Mouse (Mus musculus) splenic B cell, adult 2 months (primary cell): ENCODE data around the gene Zc2hc1b.

ENCODE experiments used
- DNase-seq: peaks from one replicate; pipeline ENCODE4 v3.0.0-alpha.2; 2011; ENCODE audit warnings: low read depth, low spot score
- H3K27me3 ChIP-seq: 2 replicates; pipeline ENCODE4 v1.6.1; 2012; ENCODE audit warnings: mild to moderate bottlenecking, low read length, moderate library complexity, mixed read lengths; ENCODE audit not compliant: control insufficient read depth, poor library complexity, insufficient read depth, severe bottlenecking
- H3K36me3 ChIP-seq: 2 replicates; pipeline ENCODE4 v1.6.1; 2012; ENCODE audit warnings: mild to moderate bottlenecking, low read length, moderate library complexity, mixed read lengths; ENCODE audit not compliant: control insufficient read depth, poor library complexity, insufficient read depth, severe bottlenecking

Gene Zc2hc1b

DNA sequence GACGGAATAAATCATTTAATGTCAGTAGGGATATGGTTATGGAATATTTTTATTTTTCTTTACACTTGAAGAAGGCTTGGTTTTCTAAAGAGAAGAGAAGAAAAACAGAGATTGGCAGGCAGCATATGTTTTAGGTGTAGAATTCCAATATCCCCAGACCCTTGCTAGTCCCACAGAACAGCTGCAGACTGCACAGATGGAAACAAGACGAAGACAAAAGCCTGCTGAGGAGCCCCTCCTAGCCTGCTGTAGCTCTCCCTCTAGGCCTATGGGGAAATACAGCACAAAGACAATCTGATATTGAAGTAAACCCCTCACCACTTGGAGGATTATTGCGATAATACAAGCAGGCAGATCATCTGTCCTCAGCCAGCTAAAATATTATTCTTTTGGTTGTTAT, 27.4 kb downstream of the Zc2hc1b start:
- DNase-seq, result no peak
- no peaks in the 10 kb centered on the region for H3K36me3 ChIP-seq
- H3K27me3 ChIP-seq, result no peaks in the 10 kb centered on the region

DNA sequence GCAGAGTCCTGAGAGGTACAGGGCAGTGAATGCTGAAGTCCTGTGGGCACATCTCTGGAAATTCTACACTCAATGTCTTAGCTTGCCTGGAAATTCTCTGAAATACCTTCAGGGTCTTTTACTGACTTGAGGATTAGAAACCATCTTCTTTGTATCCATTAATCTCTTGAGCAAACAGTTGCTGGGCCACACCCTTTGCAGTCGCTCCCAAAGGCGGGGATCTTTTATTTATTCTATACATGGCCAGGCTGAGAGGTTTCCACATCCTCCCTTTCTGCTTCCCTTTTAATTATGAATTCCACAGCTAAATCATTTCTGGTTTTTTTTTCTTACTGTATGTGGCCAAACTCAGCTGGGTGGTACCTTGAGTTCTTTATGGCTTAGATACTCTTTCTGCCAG, 37.4 kb downstream of the Zc2hc1b start:
- no peak for DNase-seq
- no peaks in the 10 kb centered on the region for H3K27me3 ChIP-seq
- no peaks in the 10 kb centered on the region for H3K36me3 ChIP-seq

DNA sequence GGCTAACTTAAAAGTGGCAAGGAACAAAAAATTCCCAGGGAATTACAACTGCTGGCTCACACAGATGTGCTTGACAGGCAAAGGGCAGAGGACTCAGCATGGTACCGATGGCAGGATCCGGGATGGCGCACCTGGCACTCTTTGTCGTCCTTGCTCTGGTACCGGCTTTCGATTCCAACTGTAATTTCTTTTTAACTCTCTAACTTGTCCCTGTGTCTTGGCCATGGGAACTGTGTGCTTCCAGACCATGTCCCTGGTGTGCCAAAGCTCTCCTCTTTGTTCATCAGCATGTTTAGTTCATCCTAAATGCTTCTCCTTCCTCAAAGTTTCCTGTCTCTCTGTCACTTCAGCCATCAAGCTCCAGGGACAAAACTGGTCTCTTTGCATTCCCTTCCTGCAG, 39.9 kb downstream of the Zc2hc1b start:
- H3K36me3 ChIP-seq, result no peaks in the 10 kb centered on the region
- DNase-seq, result no peak
- no peaks in the 10 kb centered on the region for H3K27me3 ChIP-seq

DNA sequence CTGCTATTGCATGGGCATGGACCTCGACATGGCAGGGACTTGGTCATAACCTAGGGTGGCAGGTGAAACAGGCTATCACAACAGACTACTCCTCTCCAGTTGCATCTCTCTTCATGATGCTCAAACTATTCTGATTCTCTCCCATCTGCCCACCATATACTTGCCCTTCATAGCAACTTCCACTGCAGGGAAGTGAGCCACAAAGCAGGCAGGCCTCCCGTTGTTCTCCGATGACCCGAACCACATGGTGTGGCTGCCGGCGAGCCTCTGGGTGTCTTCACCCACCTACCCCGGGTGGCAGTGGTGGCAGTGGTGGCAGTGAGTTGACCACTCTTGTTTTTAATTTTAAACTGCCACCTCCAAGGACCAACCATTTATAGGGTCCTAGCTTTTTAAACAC, 42.1 kb downstream of the Zc2hc1b start:
- Histone ChIP-seq H3K36me3 (no peaks in the 10 kb centered on the region), H3K27me3 (no peaks in the 10 kb centered on the region)
- DNase-seq, result no peak

DNA sequence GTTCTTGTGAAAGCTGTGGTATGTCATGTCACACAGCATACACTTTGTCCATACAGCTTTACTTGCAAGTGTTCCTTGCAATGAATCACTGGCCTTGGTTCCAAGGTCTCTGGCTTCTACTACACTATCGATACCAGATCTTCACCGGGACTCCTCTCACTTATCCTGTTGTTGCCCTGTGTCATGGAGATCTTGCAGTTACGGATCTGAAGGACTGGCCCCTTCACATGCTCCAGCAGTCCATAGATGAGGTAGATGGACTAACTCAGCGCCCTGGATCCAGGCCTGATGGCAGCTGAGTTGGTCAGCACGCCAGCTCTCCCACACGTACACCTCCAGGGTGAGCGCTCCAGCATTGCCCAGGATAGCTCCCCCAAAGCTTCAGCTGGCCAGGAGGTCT, 42.5 kb downstream of the Zc2hc1b start:
- H3K36me3 ChIP-seq, result no peaks in the 10 kb centered on the region
- no peaks in the 10 kb centered on the region for H3K27me3 ChIP-seq
- no peak for DNase-seq

DNA sequence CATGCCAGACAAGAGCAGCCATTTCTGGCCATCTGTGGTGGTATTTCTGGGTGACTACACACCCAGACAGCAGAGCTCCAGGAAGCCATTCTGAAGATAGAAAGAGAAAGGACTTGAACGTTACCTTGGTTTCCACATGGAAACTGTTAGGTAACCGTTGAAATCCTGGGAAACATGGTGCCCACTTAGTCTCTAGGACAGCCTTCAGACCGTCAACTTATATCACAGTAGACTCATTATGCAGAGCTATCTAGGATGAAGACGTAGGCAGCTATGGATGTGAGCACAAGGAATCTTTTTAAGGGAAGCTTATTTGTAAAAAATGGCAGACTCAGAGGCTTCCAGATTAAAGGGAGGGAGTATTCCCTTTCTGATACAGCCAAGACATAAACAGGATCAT, 44.0 kb downstream of the Zc2hc1b start:
- Histone ChIP-seq H3K27me3 (no peaks in the 10 kb centered on the region), H3K36me3 (no peaks in the 10 kb centered on the region)
- DNase-seq, result no peak

DNA sequence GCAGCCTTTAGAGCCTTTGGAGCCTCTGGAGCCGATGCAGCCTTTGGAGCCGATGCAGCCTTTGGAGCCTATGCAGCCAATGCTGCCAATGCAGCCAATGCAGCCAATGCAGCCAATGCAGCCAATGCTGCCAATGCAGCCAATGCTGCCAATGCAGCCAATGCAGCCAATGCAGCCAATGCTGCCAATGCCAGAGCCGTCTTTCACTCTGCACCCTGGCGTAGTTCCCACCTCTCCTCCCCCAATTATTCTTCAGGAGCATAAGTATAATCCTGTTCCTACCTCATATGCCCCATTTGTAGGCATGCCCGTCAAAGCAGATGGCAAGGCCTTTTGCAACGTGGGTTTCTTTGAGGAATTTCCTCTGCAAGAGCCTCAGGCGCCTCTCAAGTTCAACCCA, 49.9 kb downstream of the Zc2hc1b start:
- no peaks in the 10 kb centered on the region for H3K36me3 ChIP-seq
- DNase-seq, result no peak

DNA sequence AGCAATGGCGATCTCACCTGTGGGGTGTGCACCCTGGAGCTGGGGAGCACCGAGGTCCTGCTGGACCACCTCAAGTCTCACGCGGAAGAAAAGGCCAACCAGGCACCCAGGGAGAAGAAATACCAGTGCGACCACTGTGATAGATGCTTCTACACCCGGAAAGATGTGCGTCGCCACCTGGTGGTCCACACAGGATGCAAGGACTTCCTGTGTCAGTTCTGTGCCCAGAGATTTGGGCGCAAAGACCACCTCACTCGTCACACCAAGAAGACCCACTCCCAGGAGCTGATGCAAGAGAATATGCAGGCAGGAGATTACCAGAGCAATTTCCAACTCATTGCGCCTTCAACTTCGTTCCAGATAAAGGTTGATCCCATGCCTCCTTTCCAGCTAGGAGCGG, 50.5 kb downstream of the Zc2hc1b start:
- DNase-seq, result peak; percentile 22

More for the DNA sequence above, 49.9 kb downstream of the Zc2hc1b start:
- H3K27me3 ChIP-seq, result no peaks in the 10 kb centered on the region

DNA sequence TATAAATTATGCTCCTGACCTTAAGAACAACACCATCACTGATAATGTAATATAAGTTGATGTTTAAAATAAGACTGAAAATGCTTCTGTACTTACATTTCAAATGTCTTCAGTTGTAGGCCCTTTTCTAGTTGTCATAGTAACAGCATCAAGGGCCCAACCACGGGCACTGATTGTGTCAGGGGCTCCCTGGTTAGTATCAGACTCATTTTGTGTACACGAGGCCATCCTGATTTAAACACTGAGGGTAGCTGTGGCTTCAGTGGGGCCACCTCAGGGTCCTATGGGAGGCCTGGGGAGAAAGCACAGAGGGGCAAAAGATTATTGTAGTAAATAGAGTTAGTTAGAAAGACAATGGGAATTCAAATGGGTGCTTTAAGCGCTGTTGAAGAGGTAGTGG, 52.0 kb downstream of the Zc2hc1b start:
- Histone ChIP-seq H3K36me3 (no peaks in the 10 kb centered on the region), H3K27me3 (no peaks in the 10 kb centered on the region)
- DNase-seq, result no peak

More for the DNA sequence above, 50.5 kb downstream of the Zc2hc1b start:
- no peaks in the 10 kb centered on the region for H3K36me3 ChIP-seq
- no peaks in the 10 kb centered on the region for H3K27me3 ChIP-seq

DNA sequence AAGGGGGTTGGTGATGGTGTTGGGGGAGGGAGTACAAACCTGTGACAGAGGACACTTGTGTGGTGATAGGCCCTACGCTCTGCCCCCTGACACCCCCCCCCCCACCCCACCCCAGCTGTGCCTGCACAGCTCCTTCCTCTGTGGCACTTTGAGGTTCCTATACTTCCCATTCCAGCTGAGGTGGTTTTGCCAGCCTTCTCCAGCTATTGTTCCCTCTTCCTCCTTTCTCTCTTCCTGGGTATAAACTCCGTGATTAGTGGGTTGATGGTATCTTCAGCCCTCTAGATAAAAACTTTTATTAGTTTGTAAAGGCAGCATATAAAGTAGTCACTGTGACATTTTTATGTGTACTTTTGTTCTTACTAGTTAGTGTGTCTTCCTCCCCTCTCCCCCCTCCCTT, 58.5 kb downstream of the Zc2hc1b start:
- H3K27me3 ChIP-seq, result no peaks in the 10 kb centered on the region
- no peak for DNase-seq
- H3K36me3 ChIP-seq, result no peaks in the 10 kb centered on the region

DNA sequence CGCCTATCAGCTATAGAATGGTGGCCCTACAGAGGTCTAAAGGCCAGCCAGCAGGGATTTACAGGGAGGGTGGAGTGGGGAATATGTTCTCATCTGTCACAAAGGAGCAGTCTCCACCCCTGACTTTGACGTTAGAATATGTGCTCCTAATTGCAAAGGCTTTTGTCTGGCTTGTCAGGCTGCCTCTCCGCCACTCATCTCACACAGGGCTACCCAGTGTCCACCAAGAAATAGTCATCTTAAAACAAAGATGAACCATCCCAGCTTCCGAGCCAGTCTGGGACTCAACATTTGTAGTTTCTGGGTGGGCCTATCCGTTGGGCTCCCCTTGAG, 59.1 kb downstream of the Zc2hc1b start:
- H3K36me3 ChIP-seq, result no peaks in the 10 kb centered on the region
- DNase-seq, result no peak
- no peaks in the 10 kb centered on the region for H3K27me3 ChIP-seq

DNA sequence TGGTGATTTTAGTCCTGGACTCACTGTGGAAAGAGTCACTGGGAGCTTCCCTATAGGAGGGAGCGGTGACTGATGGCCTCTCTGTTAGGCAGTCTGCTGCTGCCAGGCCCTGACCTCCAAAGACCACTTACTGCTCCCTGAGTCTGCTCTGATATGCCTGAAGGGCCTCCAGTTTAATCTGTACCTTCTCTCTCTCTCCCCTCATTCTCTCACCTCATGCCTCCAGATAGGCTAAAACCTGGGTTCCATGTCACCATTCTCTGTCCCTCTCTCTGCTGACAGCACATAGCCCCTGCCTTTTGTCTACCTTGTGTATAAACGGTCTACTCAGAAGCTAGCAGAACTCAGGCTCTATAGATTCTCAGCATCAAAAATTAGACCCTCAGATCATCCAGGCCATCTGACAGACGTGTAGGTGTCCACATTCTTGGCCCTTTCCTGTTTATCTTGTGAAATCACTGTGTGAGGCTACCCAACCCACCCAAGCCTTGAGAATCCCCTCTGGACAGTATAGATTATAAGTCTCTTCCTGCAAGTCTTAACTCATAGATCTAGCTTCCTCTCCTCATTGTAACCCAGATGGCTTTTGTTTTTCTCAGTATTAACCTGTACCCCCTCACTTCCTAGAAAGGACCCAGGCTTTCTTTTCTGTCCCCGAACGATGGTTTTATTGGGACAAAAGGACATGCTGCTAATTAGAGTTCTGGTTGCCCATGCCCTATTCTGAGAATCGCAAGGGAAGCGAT, 59.6 kb downstream of the Zc2hc1b start:
- DNase-seq, result no peak
- Histone ChIP-seq H3K36me3 (no peaks in the 10 kb centered on the region), H3K27me3 (no peaks in the 10 kb centered on the region)

DNA sequence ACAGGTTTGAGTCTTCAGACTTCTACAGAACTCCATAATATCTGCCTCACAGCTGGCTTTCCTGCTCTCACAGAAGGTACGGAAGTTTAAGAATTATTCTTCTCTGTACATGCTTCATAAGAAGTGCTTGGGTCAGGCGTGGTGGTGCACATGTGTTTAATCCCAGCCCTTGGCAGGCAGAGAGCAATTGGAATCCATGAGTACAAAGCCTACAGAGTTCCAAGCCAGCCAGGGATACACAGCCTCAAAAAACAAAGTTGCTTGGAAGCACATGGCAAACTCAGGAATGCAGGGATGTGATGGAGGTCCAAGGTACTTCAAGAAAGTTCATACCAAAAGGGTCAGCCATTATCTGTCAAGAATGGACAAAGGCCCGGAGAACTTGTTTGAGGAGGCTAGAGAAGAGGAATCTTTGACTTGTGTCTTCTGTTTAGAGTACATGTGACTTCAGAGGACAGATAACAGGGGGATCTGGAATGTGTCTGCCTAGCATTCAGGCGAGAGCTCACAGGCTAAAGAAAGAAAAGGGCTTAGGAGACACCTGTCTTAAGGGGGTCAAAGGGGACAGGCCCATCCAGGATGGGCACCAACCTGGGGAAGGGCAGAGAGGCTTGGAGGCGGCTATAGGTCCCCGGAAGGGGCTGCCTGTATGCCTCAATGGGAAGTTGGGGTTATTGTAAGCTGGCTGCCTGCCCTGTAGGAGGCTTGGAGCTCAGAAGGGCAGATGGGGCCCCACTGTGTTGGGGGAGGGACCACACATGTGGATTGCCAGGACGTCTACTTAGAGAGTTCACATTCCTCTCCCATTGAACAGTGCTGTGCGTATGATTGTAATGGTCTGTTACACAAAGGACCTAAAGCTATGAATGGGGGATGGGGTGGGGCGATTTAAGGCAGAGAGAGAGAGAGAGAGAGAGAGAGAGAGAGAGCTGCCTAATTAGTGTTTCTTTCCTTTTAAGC, 60.8 kb downstream of the Zc2hc1b start:
- no peak for DNase-seq
- no peaks in the 10 kb centered on the region for H3K36me3 ChIP-seq
- no peaks in the 10 kb centered on the region for H3K27me3 ChIP-seq

DNA sequence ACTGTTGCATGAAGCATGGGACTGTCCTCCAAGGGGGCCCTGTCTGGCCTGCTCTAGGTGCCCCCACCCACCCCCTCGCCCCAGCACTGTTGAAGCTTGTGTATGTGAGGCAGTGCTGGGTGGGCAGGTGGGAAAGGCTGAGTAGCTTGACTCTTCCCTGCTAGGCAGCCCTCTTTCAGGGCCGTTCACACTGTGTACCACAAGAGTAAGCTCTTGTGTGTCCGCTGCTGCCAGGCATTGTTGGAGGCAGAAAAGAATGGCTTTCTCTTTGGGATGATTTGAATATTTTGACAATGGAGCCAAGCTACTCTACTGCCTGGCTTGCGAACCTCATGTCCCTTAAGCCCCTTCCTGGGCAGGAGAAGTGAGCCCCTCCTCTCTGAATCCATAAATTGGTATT, 62.8 kb downstream of the Zc2hc1b start:
- no peak for DNase-seq
- Histone ChIP-seq H3K36me3 (no peaks in the 10 kb centered on the region), H3K27me3 (no peaks in the 10 kb centered on the region)

DNA sequence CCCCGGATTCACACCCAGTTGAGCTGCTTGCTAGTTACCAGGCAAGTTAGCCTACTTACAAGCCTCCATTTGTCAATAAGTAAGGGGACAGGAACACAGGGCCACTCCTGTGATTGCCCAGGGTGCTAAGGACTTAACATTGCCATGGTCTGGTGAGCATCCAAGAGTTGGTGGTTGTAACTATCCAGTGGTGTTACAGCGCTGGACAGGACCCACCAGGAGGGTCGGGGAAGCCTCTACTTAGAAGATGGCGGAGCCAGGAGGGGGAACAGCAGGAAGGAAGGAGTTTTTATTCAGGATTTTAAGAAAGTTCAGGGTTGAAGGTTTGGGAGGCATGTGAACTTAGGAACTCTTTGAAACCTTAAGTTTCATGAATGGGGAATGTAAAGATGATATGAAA, 64.2 kb downstream of the Zc2hc1b start:
- no peak for DNase-seq
- no peaks in the 10 kb centered on the region for H3K36me3 ChIP-seq
- no peaks in the 10 kb centered on the region for H3K27me3 ChIP-seq
